13 mouse cellular contexts compared by ENCODE assay signal in genomic region chr17:90621828-90622227, GRCm38 (mm10).
"Had no signal": no experiment of that assay in that cellular context is flagged by ENCODE, and none has a peak within 500 bp of the region (broad histone marks: within the 10 kb centered on the region; RNA-seq: fewer than 3 reads in every experiment).

No protein-coding gene starts in this region.

- ATAC-seq: lung, postnatal 0 days; midbrain, embryonic 16.5 days had no signal

- DNase-seq: kidney, adult 11 months; kidney, postnatal 14 days; layer of hippocampus, postnatal 36 days; left cerebral cortex, postnatal 4 days; lung, adult 18-20 months; lung, postnatal 4 days; thymus, adult 18-20 months; thymus, postnatal 14 days had no signal

- H3K36me3 ChIP-seq: limb, embryonic 13.5 days; midbrain, embryonic 10.5 days had no signal

- H3K27me3 ChIP-seq: limb, embryonic 13.5 days had no signal

- H3K4me1 ChIP-seq: limb, embryonic 13.5 days had no signal

- H3K4me3 ChIP-seq: limb, embryonic 13.5 days; midbrain, embryonic 10.5 days had no signal

- H3K9ac ChIP-seq: limb, embryonic 13.5 days; liver, embryonic 14.5 days had no signal

- H3K9me3 ChIP-seq: limb, embryonic 13.5 days; midbrain, embryonic 10.5 days had no signal

- H3K27ac ChIP-seq: limb, embryonic 13.5 days; liver, embryonic 14.5 days; midbrain, embryonic 10.5 days had no signal

- H3K4me2 ChIP-seq: limb, embryonic 13.5 days had no signal
